Comparison of ENCODE assay signal across 16 mouse cellular contexts in genomic region chr5:39733750-39734443, GRCm38 (mm10). TPM values are rescaled to one million over a fixed set of nuclear protein-coding genes. Genes with fewer than 3 reads are reported as not detected.
"Had no signal": no experiment of that assay in that cellular context is flagged by ENCODE, and none has a peak within 500 bp of the region (broad histone marks: within the 10 kb centered on the region; RNA-seq: fewer than 3 reads in every experiment).

No protein-coding gene starts in this region.

- H3K4me1 ChIP-seq: limb, embryonic 13.5 days; liver, embryonic 15.5 days; midbrain, embryonic 15.5 days; neural tube, embryonic 12.5 days had no signal

- ATAC-seq: lung, postnatal 0 days; midbrain, embryonic 15.5 days had no signal

- H3K36me3 ChIP-seq: limb, embryonic 13.5 days; liver, embryonic 15.5 days; midbrain, embryonic 15.5 days; neural tube, embryonic 12.5 days had no signal

- H3K4me2 ChIP-seq: limb, embryonic 13.5 days; liver, embryonic 11.5 days; liver, embryonic 15.5 days; midbrain, embryonic 15.5 days; neural tube, embryonic 12.5 days had no signal

- H3K9ac ChIP-seq: limb, embryonic 13.5 days; liver, embryonic 15.5 days; midbrain, embryonic 15.5 days; neural tube, embryonic 12.5 days had no signal

- H3K27me3 ChIP-seq: limb, embryonic 13.5 days; liver, embryonic 15.5 days; midbrain, embryonic 15.5 days; neural tube, embryonic 12.5 days had no signal

- H3K9me3 ChIP-seq: limb, embryonic 13.5 days; liver, embryonic 15.5 days; midbrain, embryonic 15.5 days; neural tube, embryonic 12.5 days had no signal

- DNase-seq: kidney, adult 9 months; kidney, postnatal 36 days; left cerebral cortex, postnatal 4 days; lung, adult 2 months; lung, postnatal 4 days; spleen, adult 18-20 months; thymus, adult 18-20 months; thymus, postnatal 14 days had no signal

- H3K27ac ChIP-seq: kidney, postnatal 0 days; limb, embryonic 13.5 days; liver, embryonic 15.5 days; midbrain, embryonic 15.5 days; neural tube, embryonic 12.5 days had no signal

- H3K4me3 ChIP-seq: limb, embryonic 13.5 days; liver, embryonic 15.5 days; midbrain, embryonic 15.5 days; neural tube, embryonic 12.5 days had no signal

RNA-seq across cellular contexts. Expression of gene Hs3st1, which starts 21.4 kb away (rescaled TPM):
- total RNA-seq: megakaryocyte-erythroid progenitor cell, adult 5-6 weeks had no signal
